Mouse (Mus musculus): ENCODE results near the gene Glyat. TPM values are rescaled to one million over a fixed set of nuclear protein-coding genes. Genes with fewer than 3 reads are reported as not detected.
"Not testable (repeated sequence)": the region's sequence is repeated elsewhere in the genome, so short reads cannot be mapped to it uniquely, and the experiment has no call there.

The Glyat gene
- polyA plus RNA-seq, 1 experiment from 2014 or later: not detected

DNA sequence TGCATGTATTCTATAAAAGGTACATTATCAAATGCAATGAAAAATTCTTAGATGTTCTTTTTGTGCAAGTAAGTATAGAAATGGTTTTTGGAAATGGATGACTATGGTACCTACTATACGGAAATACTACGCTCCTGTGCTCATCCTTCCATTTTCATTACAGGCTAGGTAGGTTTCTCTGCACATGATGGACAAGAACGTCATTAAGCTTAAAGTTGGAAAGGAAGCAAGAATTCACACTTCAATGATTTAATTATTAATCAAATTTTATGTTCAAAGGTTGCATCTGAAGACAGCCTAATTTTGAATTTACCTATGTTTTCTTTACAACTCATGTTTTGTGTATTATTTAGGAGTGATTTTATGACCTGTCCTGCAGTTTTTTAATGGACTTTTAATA lies 1.2 kb downstream of the Glyat start:
- WGBS: 91% methylated on average over 3 of the region's 3 CpGs
- no peaks in the 10 kb centered on the region for H3K4me1 ChIP-seq (replicated peaks)
- no peak for DNase-seq (ENCODE audit: low spot score)

DNA sequence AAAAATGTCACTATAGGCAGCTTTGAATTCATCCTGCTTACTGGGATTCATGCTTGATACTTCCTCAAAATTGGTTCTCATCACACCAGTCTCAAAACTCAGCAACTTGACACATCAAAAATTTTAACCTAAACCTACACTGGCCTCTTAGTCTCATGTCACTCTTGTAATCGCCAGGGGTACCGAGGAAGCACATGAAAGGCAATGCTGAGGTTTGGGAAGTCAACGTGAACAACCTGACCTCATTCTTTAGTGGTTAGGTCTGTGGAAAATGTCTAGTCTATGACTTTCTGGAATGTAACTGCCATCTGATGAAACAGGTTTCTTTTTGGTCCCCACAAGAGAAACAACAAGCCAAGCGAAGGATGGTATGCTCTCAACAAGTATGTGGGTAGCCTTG lies 1.9 kb downstream of the Glyat start:
- no peak for DNase-seq (ENCODE audit: low spot score)
- 89% methylated on average over 4 of the region's 4 CpGs for WGBS
- Histone ChIP-seq H3K4me1 (replicated peaks) (no peaks in the 10 kb centered on the region), H3K36me3 (no peaks in the 10 kb centered on the region), H3K4me3 (no peak overlapping the region), H3K27ac (no peak overlapping the region), H3K9me3 (no peaks in the 10 kb centered on the region), H3K27me3 (ENCODE audit: insufficient read depth, poor library complexity, severe bottlenecking) (no peaks in the 10 kb centered on the region)

More for the DNA sequence above, 1.2 kb downstream of the Glyat start:
- H3K9me3 ChIP-seq: no peaks in the 10 kb centered on the region
- H3K4me3 ChIP-seq: no peak overlapping the region
- no peak overlapping the region for H3K27ac ChIP-seq
- no peaks in the 10 kb centered on the region for H3K36me3 ChIP-seq
- no peaks in the 10 kb centered on the region for H3K27me3 ChIP-seq (ENCODE audit: insufficient read depth, poor library complexity, severe bottlenecking)

DNA sequence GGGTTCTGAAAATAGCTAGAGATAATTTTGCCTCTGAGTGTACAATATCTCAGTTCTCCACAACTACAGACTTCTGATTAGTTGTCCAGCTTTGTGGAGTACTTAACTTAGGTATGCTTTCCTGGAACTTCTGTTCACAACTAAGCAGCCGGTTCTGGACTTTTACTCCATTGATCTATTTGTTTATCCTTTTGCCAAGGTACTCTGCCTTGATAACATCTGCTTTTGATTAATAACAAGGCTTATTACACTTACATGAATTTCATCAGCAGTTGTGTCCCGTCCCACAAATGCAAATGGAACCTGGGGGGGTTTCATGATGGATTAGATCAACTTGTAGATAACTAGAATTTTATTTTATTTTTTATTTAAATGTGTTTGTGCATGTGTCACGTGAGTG lies 3.8 kb downstream of the Glyat start:
- WGBS: 76% methylated on average over 3 of the region's 3 CpGs

DNA sequence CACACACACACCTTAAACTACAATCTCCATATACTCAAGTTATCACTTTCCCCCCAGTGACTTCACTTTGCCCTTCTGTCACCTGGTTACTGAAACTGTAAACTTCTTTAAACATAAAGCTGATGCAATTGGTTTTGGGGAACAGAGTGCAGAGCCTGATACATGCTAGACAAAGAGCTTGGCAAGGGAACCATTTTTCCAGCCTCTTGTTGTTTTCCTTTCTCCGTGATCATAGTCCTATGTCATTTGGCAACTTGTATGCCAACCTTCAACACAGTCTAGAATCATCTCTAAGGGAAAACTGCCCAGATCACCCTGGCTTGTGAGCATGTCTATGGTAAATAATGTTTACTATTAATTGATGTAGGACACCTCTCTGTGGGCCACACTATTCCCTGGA lies 4.9 kb downstream of the Glyat start:
- no peak for DNase-seq (ENCODE audit: low spot score)
- Histone ChIP-seq H3K4me3 (no peak overlapping the region), H3K4me1 (replicated peaks) (no peaks in the 10 kb centered on the region), H3K27me3 (ENCODE audit: insufficient read depth, poor library complexity, severe bottlenecking) (no peaks in the 10 kb centered on the region), H3K36me3 (no peaks in the 10 kb centered on the region), H3K27ac (no peak overlapping the region), H3K9me3 (no peaks in the 10 kb centered on the region)
- WGBS: 87% methylated on average over 1 of the region's 1 CpGs

More for the DNA sequence above, 3.8 kb downstream of the Glyat start:
- Histone ChIP-seq H3K4me1 (replicated peaks) (no peaks in the 10 kb centered on the region), H3K36me3 (no peaks in the 10 kb centered on the region), H3K27ac (no peak overlapping the region), H3K4me3 (no peak overlapping the region), H3K9me3 (no peaks in the 10 kb centered on the region), H3K27me3 (ENCODE audit: insufficient read depth, poor library complexity, severe bottlenecking) (no peaks in the 10 kb centered on the region)
- DNase-seq (ENCODE audit: low spot score): no peak

DNA sequence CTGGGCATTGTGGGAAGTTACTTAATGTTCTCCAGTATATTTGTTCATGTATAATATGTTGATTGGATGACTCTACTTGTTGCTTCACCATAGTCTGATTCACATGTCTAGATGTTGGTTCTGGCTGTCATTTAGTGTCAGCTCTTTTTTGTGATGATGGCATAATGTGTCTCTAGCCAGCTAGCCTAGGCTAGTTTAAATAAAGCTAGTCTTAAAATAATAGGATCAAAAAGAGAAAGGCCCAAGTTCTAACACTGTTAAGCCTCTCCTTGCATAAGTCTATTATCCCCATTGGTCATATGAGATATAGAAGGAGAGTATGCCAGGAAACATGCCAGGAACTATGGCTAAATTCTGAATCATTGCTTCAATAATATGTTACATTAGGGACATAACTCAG lies 16.4 kb downstream of the Glyat start:
- DNase-seq (ENCODE audit: low spot score): no peak
- Histone ChIP-seq H3K36me3 (no peaks in the 10 kb centered on the region), H3K9me3 (no peaks in the 10 kb centered on the region), H3K27ac (no peak overlapping the region), H3K4me3 (no peak overlapping the region), H3K4me1 (replicated peaks) (no peaks in the 10 kb centered on the region), H3K27me3 (ENCODE audit: insufficient read depth, poor library complexity, severe bottlenecking) (no peaks in the 10 kb centered on the region)

DNA sequence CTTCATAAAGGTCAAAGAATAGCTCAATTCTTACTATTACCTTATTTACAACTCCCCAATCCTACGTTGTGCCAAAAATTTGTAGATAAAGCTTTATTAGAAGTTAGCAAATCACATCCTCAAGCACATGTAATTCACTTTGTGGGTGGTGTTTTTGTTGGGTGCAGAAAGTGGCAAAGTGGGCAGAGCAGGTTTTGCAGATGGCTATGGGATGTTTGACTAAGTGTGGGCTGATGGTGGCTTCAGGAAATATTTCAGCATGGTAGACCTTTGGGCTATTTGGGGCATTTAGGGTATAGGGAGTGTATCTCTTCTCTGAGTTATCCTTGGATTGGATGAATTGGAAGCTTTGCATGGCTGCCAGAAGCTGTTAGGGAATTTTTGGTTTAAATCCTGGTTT lies 33.0 kb downstream of the Glyat start:
- Histone ChIP-seq H3K27me3 (ENCODE audit: insufficient read depth, poor library complexity, severe bottlenecking) (no peaks in the 10 kb centered on the region), H3K27ac (no peak overlapping the region), H3K36me3 (no peaks in the 10 kb centered on the region), H3K9me3 (peaks cover 16% of the 10 kb centered on the region), H3K4me1 (replicated peaks) (no peaks in the 10 kb centered on the region), H3K4me3 (no peak overlapping the region)
- DNase-seq (ENCODE audit: low spot score): no peak
- WGBS: 82% methylated on average over 1 of the region's 1 CpGs

DNA sequence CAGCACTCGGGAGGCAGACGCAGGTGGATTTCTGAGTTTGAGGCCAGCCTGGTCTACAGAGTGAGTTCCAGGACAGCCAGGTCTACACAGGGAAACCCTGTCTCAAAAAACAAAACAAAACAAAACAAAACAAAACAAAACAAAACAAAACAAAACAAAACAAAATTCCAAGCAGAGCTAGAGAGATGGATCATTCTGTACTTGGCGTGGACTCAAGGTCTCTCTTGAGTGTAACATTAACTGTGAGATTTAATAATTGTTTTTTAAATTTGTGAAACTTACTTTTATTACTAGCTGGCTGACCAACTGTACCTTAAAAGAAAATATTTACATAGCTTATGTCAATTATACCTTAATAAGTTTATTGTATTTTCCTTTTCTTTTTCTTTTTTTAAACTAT lies 35.5 kb downstream of the Glyat start:
- H3K27me3 ChIP-seq (ENCODE audit: insufficient read depth, poor library complexity, severe bottlenecking); H3K27ac ChIP-seq; H3K9me3 ChIP-seq; H3K4me3 ChIP-seq; H3K36me3 ChIP-seq; DNase-seq (ENCODE audit: low spot score); H3K4me1 ChIP-seq (replicated peaks): not testable (repeated sequence)
- 96% methylated on average over 3 of the region's 3 CpGs for WGBS

DNA sequence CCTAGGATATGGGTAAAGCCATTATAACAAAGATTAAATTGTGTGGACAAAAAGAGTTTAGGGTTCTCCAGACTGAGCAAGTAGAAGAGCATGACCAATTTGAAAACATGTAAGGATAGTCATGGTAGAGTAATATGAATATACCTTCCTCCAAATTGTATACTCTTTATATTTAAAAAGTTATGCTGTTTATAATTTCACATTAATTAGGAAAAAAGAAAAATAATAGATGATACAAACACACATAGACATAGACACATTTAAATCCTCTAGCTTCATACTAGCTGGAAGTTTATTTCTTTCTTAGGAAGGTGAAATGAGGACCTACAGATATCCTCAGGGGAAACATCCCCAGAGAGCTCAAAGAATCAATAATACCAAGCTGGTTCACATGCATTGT lies 37.0 kb downstream of the Glyat start, which contains the start of gene Olfr1442:
Olfr1442 (plus strand) TSS at position 301 of the 400 bp plus-strand sequence.
- Histone ChIP-seq H3K4me1 (replicated peaks) (no peaks in the 10 kb centered on the region), H3K27me3 (ENCODE audit: insufficient read depth, poor library complexity, severe bottlenecking) (no peaks in the 10 kb centered on the region), H3K4me3 (no peak within 1 kb of the TSS), H3K9me3 (no peaks in the 10 kb centered on the region), H3K36me3 (no peaks in the 10 kb centered on the region), H3K27ac (no peak within 1 kb of the TSS)
- DNase-seq (ENCODE audit: low spot score): no peak

DNA sequence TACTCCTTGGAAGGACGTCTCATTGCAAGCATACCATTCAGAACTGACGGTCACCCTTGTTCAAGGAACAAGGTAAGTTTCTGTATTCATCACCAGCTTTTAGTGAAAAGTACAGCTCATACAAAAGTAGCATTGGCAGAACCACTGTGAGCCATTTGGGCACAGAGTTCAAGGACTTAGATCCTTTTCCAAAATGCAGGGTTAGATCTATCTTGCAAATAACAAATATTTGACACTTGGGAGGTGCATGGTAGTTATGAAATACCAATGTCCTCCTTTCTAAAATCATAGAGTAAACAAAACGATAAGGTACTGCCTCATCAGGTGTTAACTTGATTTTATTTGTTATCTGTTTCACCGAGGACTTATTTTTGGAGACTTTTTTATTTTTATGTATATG lies 37.9 kb downstream of the Glyat start:
- WGBS: 89% methylated on average over 4 of the region's 4 CpGs
- no peak overlapping the region for H3K4me3 ChIP-seq
- H3K4me1 ChIP-seq (replicated peaks): no peaks in the 10 kb centered on the region

DNA sequence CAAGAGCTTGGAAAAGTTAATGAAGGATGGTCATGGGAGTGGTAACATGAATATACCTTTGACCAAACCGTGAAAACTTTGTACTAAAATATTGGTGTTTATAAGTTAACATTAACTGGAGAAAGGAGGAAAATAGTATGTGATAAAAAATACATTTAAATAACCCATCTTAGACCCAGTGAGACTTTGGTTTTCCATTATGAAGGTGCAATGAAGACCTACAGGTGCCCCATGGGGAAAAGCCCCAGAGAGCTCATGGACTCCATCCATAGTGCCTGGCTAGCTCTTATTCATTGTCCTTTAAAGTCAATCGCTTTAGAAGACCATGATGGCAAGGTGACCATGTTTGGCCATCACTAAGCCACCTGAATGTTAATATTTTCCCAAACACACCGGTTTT lies 44.7 kb downstream of the Glyat start, which contains the start of gene Olfr1443:
Olfr1443 (plus strand) TSS at position 301 of the 400 bp plus-strand sequence.
- H3K4me1 ChIP-seq (replicated peaks): no peaks in the 10 kb centered on the region
- no peak within 1 kb of the TSS for H3K4me3 ChIP-seq
- H3K27me3 ChIP-seq (ENCODE audit: insufficient read depth, poor library complexity, severe bottlenecking): no peaks in the 10 kb centered on the region
- DNase-seq (ENCODE audit: low spot score): no peak
- H3K36me3 ChIP-seq: no peaks in the 10 kb centered on the region
- H3K27ac ChIP-seq: no peak within 1 kb of the TSS
- H3K9me3 ChIP-seq: no peaks in the 10 kb centered on the region
- 69% methylated on average over 3 of the region's 3 CpGs for WGBS

More for the DNA sequence above, 37.9 kb downstream of the Glyat start:
- no peaks in the 10 kb centered on the region for H3K27me3 ChIP-seq (ENCODE audit: insufficient read depth, poor library complexity, severe bottlenecking)
- no peak overlapping the region for H3K27ac ChIP-seq
- DNase-seq (ENCODE audit: low spot score): no peak
- H3K9me3 ChIP-seq: no peaks in the 10 kb centered on the region
- no peaks in the 10 kb centered on the region for H3K36me3 ChIP-seq

DNA sequence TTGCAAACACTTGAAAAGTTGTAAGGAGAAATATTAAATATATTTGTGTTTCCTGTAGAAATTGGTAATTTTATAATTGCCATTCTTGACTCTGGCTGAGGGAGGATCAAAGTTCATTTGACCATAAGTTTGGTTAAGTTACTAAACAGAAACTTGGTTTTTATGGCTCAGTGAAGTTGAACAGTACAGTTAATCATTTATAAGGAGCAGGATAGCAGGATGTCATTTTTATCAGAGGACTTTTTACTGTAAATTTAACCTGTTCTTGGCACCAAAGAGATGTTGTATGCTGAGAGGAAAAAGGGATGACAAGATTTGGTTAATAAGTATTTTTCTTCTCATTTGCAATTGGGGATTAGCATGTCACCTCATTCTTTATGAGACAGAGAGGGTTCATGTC lies 51.5 kb downstream of the Glyat start:
- Histone ChIP-seq H3K27ac (no peak overlapping the region), H3K4me1 (replicated peaks) (no peaks in the 10 kb centered on the region), H3K4me3 (no peak overlapping the region), H3K9me3 (no peaks in the 10 kb centered on the region), H3K27me3 (ENCODE audit: insufficient read depth, poor library complexity, severe bottlenecking) (no peaks in the 10 kb centered on the region), H3K36me3 (no peaks in the 10 kb centered on the region)
- DNase-seq (ENCODE audit: low spot score): no peak

DNA sequence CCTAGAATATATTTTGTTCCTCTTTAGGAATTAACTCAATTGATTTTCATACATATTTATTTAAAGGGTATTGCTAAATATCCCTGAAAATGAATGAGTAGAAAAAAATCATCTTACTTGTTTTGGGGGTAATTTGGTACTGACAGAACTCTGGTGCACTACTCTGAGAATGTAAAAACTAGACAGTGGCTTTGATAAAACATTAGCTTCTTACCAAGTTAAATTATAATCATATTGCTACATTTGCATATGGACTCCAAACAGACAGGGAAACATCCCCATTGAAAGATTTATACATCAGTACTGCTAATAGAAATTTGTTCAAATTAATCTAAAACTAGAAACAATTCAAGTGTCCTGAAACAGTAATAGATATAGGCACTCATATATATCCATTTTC lies 52.1 kb downstream of the Glyat start:
- Histone ChIP-seq H3K36me3 (no peaks in the 10 kb centered on the region), H3K4me3 (no peak overlapping the region), H3K27ac (no peak overlapping the region), H3K27me3 (ENCODE audit: insufficient read depth, poor library complexity, severe bottlenecking) (no peaks in the 10 kb centered on the region), H3K4me1 (replicated peaks) (no peaks in the 10 kb centered on the region), H3K9me3 (no peaks in the 10 kb centered on the region)
- DNase-seq (ENCODE audit: low spot score): no peak

DNA sequence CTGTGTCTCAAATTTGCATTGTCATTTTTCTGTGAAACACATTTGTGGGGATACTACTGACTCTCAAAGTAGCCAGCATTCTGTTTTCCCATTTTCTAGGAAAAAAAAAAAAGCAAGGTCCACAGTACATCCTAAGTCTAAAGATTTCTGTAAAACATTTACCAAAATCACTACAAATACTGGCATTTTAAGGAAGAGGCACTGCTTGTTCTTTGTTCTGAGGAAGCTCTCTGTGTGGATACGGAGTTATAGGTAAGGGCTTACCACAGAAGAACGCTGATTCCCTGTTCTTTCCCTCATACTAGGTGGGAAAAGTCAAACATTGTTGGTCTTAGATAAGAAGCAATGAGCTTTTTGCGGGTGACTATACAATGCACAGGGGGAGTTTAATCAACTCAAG lies 62.5 kb downstream of the Glyat start, which contains the start of gene Keg1:
Keg1 (plus strand) TSS at position 197 of the 400 bp plus-strand sequence.
- H3K36me3 ChIP-seq: no peaks in the 10 kb centered on the region
- H3K27ac ChIP-seq: no peak within 1 kb of the TSS
- no peaks in the 10 kb centered on the region for H3K9me3 ChIP-seq
- WGBS: 87% methylated on average over 3 of the region's 3 CpGs
- H3K4me3 ChIP-seq: no peak within 1 kb of the TSS
- no peak for DNase-seq (ENCODE audit: low spot score)
- H3K4me1 ChIP-seq (replicated peaks): no peaks in the 10 kb centered on the region
- H3K27me3 ChIP-seq (ENCODE audit: insufficient read depth, poor library complexity, severe bottlenecking): no peaks in the 10 kb centered on the region

DNA sequence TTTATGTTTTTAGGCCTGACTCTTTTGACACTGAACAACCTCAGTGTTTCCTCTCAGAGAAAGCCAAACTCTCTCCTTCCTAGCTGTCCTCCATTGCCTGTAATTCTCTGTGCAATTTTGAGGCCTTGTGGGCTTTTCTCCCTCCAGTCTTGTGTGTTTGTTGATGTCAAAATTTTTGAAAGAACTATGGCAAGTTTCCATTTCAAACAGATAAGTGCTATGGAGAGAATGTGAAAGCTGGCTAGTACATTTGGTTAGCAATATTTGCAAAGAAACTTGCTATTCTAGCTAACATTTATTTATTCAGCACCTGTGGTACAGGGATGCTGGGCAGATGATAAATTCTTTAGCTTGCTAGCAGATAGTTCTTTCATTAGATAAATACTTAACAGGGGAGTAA lies 63.1 kb downstream of the Glyat start:
- H3K36me3 ChIP-seq: no peaks in the 10 kb centered on the region
- H3K9me3 ChIP-seq: no peaks in the 10 kb centered on the region
- no peak for DNase-seq (ENCODE audit: low spot score)
- H3K27me3 ChIP-seq (ENCODE audit: insufficient read depth, poor library complexity, severe bottlenecking): no peaks in the 10 kb centered on the region
- H3K4me3 ChIP-seq: no peak overlapping the region
- no peaks in the 10 kb centered on the region for H3K4me1 ChIP-seq (replicated peaks)
- no peak overlapping the region for H3K27ac ChIP-seq

Measured in hindbrain, embryonic 10.5 days (tissue).